Mouse (Mus musculus) frontal cortex, postnatal 14 days (tissue): ENCODE measurements around the gene A630023A22Rik.

Experiments used
- DNase-seq, 2 experiments: peaks; one replicate each; pipeline ENCODE4 v3.0.0; 2022; ENCODE audit warnings: low spot score in 2 of 2

The A630023A22Rik gene

DNA sequence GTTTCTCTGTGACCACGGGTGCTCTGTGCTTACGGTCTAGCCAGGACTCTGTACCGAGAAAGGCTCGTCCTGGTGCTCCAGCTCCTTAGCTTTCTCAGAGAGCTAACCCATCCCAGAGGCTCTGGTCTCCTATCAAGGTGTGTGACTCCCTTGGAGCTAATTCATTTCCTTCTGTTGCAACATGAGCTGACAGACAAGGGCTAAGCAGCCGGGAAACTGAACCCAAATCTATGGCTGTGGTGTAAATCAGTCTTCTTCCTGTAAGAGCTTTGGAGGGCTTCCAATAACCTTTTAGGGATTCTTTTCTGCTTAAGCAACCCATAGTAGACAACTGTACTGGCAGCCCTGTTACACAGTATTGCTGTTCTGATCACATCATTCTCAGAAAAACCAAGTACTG lies at the start of gene A630023A22Rik:
TSS of gene A630023A22Rik (minus strand) at position 154 of the 400 bp plus-strand sequence.
- no peak for DNase-seq

DNA sequence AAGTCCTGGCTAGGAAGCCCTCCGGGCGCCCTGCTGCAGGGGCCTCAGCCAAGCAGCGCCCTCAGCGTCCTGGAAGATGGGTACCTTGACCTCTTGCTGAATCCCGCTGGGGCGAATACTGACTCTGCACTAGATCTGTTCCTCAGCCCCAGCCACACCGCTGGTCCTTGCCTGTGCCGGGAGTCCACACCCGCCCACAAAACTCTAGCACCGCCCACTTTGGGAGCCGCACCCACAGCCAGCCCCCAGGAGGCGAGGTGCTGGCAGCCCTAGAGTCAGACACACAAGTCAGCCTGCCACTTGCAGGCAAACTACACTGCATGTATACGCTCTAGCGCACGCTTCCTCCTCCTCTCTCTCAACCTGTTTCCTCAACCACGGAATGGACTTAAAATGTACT lies 49.8 kb upstream of the A630023A22Rik start, which contains the start of gene Npy4r:
TSS of gene Npy4r (minus strand) at position 148 of the 400 bp plus-strand sequence.
- no peak for DNase-seq

- no peak for DNase-seq
Observed at GRCm38 (mm10) chr14:34142915-34143314, 40.4 kb upstream of the A630023A22Rik start.

GRCm38 (mm10) chr14:34142316-34142715 lies 39.8 kb upstream of the A630023A22Rik start:
- DNase-seq, result no peak

DNA sequence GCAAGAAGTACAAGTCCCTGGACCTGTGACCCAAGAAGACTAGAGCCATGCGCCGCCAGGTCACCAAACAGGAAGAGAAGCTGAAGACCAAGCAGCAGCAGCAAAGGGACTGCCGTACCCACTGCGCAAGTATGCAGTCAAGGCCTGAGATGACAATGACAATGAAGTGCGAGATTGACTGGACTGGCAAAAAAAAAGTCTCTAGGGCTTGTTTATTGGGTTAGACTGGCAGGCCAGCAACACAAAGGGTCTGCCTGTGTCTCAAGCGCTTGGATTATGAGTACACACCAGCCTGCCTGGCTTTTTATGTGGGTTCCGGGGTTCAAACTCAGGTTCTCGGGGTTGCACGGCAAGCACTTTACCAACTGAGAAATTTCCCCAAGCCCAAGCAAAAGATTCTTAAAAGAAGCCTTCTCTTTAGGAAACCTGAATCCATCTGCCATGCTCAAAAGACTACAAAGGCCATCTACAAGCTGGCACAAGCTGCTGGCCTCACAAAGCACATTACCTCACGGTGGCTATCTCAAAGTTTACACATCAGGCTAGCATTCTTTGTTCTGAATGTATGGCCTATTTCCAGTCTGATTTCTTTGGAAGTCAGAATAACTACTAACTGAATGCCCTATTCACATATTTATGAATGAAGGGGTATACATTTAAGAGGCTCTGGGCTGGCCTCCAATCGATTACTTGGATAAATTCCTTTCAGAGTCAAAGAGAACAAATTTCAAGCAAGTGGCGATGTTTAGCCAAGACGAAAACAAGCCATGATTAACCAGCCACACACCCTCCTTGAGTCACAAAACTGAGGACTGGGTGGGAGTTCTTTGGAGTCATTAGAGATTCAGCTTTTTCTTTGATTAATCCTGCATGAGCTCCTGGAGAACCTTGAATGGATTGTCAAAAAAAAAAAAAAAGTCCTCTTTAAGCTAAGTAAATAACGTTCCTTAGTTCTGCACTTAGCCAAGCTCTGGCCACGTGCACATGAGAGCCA lies 37.4 kb upstream of the A630023A22Rik start:
- DNase-seq, result no peak

GRCm38 (mm10) chr14:34135391-34135790 lies 32.8 kb upstream of the A630023A22Rik start:
- DNase-seq, result no peak

DNA sequence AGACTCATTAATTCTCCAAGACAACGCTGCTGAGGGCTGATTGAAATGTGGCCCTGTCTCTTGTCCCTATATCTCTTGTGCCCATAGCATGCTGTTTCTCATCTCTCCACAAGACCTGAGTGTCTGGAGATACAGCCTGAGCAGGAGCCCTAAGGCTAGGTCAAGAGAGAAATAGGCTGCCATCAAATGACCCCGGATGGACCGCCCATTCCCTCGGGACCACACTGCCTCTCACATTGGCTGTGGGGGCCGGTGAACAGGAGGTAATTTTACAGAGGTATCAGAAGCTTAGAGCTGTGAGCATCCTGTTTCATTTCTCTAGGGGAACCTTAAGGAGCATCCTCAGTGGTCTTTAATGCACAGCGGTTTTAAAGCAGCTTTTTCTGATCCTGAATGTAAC lies 28.7 kb upstream of the A630023A22Rik start:
- DNase-seq, result no peak

- DNase-seq, result no peak
Observed at GRCm38 (mm10) chr14:34121691-34122090, 19.1 kb upstream of the A630023A22Rik start.

DNA sequence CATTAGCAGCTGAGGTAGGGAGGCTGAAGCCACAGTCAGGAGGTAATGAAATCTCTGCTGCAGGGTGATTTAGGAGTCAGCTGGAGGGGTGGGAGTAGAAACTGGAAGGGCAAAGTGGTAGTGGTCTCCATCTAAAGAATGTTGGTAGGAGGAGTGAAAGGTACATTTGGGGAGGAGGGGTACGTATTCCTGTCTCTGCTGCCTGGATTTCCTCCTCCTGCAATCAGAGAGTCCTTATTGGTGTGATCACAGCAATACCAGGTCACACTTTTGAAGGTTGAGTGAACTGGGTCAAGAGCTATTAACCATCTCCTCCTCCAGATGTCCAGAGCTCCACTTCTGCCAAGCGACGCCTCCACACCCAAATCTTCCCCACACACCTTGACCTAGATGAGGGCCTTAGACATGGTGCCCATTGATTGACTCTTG lies 18.4 kb upstream of the A630023A22Rik start:
- no peak for DNase-seq

DNA sequence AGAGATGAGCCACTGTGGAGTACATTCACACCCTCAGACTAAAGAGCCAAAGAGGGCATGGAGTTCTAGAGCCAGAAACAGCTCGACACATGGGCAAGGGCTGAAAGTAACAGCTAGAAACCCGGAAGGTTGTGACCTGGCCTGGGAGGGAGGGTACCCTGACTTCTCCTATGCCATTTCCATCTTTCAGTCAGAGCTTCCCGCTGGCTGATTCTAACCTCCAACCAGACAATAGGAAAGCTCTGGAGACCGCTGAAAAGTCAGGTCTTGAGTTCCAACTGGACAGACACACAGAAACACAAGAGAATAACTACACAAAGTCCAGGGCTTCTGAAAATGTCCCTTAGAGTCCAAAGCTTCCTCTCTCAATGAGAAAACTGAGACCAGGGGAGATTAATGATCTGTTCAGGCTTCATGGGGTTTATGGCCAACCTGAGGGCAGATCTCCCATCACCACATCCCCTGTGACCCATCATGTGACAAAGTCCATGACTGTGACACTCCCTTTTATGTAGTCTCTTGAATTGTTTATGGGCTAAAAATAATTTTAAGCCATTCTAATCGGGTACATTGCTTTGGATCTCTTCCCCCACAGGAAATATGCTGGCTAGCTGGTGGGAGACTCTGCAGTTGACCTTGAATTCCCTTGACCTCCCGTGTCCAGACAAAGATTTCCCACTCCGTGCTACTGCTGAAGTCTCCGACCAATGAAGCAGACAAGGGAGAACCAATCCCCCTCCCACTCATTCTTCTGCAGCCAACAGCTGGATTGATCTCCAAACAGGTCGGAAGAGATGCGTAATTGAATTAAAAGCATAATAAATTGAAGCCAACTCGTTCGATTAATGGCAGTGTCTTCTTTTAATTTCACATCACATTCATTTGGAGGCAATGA lies 17.7 kb upstream of the A630023A22Rik start:
- no peak for DNase-seq

- DNase-seq, result no peak
Observed at GRCm38 (mm10) chr14:34119046-34119723, 16.6 kb upstream of the A630023A22Rik start.

GRCm38 (mm10) chr14:34114311-34114710 lies 11.8 kb upstream of the A630023A22Rik start:
- no peak for DNase-seq

- DNase-seq, result no peak
Observed at GRCm38 (mm10) chr14:34107594-34107993, 5.0 kb upstream of the A630023A22Rik start.

DNA sequence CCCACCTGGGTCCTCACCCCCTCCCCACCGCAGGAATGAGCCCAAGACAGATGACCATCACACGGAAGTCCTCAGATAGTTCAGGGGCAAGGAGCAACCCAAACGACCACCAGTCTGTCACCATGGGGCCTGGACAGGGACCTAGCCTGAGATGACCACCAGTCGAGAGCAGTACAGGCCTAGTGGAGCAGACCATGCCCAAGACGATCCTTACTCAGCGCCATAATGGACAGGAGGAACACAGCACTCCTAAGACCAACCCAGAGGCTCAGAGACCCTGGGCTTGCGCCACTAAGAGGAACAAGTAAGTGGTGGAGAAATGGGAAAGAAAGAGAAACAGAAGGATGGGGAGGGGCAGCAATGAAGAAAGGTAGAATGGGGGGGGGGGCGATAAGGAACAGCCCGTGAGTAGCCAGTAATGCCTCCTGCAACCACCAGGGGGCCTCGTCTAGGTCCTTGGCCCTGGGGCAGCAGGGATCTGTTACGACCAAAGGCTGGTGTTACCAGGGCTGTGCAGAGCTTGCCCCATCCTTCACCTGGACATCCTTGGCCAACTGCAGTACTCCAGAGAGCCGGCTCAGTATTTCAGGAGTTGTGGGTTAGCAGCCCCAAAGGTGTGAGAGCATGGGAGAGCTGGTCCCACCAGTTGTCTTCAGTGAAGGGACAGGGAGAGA lies 4.0 kb upstream of the A630023A22Rik start:
- DNase-seq, result no peak

- DNase-seq, result peak; percentile 11 to 28
Observed at GRCm38 (mm10) chr14:34104892-34105291, 2.3 kb upstream of the A630023A22Rik start.

GRCm38 (mm10) chr14:34103855-34104254 lies 1.3 kb upstream of the A630023A22Rik start:
- DNase-seq, result no peak

GRCm38 (mm10) chr14:34096161-34096560 lies 6.4 kb downstream of the A630023A22Rik start:
- DNase-seq, result no peak

DNA sequence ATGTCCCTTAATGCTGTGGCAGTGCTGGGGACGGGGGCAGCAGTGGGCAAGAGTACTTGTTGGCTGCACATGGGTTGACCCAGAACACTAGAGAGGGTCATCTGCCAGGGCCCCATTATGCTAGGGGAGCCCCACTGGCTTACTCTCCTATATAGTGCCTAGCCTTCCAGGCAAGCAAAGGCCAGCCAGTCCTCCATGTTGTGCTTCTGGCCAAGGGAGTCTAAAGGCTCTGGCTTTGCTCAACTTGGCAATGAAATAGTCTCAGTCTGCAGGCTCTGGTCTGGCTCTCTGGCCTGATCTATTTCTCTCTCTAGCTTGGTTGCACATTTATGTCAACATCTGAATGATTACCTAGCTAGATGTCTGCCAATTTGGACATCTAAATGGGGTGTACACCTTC lies 9.7 kb downstream of the A630023A22Rik start:
- no peak for DNase-seq

DNA sequence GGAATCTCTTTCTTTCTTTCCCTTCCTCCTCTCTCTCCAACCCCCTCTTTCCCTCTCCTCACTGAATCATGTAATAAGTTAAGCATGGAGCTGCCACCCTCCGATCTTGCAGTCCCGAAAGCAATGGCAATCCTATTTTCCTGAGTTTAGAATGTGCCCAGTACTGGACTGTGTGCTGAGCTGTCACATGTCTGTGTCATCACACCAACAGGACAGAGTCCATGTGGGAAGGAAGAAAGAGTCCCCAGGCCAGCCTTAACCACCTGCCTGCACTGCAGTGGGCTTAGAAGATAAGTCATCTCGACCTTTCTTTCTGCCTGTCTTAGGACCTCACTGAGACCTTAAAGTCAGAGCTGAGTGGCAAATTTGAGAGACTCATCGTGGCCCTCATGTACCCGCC lies 11.1 kb downstream of the A630023A22Rik start:
- DNase-seq, result no peak

DNA sequence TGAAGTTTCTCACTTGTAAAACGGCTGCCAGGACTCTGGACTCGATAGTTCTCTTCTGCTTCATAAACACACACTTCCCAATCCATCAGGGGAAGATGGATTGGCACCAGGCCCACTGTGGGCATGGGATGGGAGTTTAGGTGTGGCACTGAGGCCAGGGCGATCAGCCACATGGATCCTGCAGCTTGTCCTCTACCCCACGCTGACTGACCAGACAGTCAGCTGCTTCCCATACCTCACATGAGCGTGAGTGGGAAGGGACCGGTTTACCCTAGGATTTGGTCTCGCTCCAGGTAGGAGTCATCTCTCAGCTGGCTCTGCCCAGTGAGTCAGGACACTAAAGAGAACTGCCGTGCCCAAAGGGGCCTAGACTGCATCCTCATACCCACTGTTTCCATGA lies 12.8 kb downstream of the A630023A22Rik start:
- DNase-seq, result no peak

- DNase-seq, result no peak
Observed at GRCm38 (mm10) chr14:34087856-34088398, 14.6 kb downstream of the A630023A22Rik start.
